Mouse (Mus musculus): ENCODE results near the gene Plekhg1.

Gene Plekhg1

DNA sequence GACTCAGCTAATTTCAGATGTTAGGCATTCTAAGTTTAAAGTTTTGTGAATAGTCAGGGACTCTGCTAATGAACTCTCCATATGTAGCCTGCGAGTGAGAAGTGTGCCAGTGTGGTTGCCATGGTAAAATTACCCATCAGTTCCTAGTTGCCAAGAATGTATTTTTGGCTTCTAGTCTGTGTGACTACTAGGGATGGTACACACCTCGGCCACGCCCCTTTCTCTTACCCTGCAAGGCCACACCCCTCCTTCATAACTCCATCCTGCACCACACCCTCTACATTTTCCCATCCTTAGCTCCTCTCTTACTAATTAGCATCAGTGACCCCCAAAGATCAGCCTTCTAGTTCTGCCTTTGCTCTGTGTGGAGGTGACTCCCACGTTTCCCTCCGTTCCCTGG is 262.5 kb downstream of the Plekhg1 start:
- in situ Hi-C loops (cut with MboI, MseI): no loop called here

DNA sequence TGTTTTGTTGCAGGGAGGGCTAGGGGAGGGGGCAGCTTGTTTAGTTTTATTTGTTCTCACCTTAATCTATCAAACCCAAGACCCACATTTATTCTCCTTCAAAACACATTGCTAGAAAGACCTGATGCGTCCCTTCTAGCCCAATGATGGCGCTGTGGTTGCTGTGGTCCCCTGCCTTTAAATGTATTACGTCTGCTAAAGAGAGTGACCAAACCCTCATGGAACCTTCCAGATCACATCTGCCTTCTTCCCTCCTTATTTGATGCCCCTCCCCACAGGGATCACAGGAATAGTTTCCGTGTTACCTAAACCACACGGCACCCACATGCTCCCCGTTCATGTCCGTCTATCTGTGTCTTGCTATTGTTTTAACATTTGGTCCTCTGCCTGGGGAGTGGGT is 265.0 kb downstream of the Plekhg1 start:
- in situ Hi-C loops (cut with MboI, MseI): no loop called here

DNA sequence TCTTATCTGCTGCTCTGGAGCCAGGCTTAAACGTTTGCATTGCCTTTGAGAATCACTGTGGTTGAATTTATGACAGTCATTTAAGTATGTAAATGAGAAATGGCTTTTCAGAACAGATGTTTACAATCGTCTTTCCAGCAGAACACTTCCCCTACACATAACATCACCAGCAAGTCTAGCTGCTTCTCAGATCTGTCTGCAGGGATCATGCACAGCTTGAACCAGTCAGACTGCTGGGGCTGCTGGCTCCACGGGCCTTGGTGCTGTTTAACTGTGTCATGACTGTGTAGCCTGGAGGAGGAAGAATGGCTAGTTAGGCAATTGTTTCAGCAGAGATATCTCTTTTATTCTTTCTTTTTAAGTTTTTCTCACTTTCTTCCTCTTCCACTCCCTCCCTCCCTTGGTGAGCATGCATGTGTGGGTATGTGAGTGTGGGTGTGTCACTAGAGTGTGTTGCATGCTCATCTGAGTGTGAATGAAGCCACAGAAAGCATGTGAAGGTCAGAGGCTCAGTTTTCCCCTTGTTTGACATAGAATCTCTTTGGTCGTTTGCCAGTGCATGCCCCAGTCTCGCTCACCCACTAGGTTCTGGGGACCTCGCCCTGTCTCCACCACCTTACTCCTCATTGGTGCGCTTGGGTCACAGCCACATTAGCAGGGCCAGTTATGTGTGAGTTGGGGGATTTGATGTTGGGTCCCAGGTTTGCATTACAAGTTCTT is 266.3 kb downstream of the Plekhg1 start:
- in situ Hi-C loops (cut with MboI, MseI): no loop called here

Measured in regulatory T cell (primary cell).